Mouse (Mus musculus): ENCODE measurements around the gene Otor.

DNA sequence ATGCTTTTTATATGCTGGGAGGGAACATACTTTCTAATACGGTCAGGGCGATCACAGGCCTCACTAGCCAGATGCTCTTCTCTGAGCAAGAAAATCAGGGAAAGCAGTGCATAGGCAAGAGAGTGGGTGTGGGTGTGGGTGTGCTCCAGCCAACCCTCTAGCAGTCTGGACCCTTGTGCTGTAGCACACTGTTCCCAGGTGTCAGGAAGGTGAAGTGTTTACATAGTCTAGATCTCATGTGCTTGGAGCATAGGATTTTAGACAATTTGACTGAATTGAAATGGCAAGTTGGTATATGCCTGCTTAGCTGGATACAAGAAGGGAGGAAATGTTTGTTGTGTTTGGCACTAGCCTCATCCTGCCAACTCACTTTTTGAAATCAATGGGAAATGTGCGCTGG, 12.4 kb upstream of the Otor start:
- TF ChIP-seq CTCF (IDR thresholded peaks at IDR 0.05; ENCODE audit: borderline replicate concordance, control insufficient read depth, extremely low read depth, insufficient read depth, low read length, poor library complexity): no peak
- no peak for TF ChIP-seq POLR2A (IDR thresholded peaks at IDR 0.05; ENCODE audit: control insufficient read depth, extremely low read depth, insufficient read depth, low read length, poor library complexity)
